In the genomic region with DNA sequence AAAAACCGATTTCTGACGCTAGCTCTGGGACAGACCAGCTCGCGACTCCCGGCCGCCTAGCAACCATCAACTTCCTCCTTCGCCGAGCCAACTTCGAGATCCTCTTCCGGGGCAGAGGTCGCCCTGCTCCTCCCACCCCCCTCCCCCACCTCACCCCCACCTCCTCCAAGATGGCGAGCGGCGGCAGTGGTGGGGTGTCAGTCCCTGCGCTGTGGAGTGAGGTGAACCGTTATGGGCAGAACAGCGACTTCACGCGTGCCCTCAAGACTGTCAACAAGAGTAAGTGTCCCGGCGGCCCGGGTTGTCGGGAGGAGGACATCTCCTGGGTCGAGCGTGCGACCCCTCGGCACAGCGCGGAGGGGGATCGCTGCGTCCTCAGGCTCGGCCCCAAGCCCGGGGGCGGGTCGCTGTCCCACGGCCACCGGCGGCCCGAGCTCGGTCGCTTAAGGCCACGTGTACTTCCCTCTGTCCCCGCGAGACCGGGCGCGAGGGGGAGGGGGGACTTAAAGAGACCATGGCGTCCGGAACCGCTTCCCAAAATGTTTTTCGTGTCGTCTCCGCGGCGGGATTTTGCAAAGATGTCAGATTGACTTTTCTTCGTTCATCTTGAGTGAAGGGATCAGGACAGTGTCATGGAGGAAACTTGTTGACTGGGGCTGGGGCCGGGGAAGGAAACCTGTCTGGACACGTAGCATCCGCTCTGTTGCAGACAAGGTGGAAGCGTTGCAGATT, we compare ENCODE assay signal across 8 mouse cellular contexts. TPM values are rescaled to one million over a fixed set of nuclear protein-coding genes. Genes with fewer than 3 reads are reported as not detected.
DNase-seq lines count a peak whose midpoint lies in the region; ATAC-seq lines count a peak whose summit lies in the region.

A gene (plus strand): TSS at position 130 of the 732 bp plus-strand sequence.

- peak within 1 kb of the TSS; percentile 99 for H3K4me3 ChIP-seq in megakaryocyte, embryonic 14.5 days (replicated peaks)

- peaks cover 25% of the 10 kb centered on the region for H3K4me1 ChIP-seq in megakaryocyte, embryonic 14.5 days

- DNase-seq in adrenal gland, adult 18-20 months (ENCODE audit: low spot score in 2 of 2) = peak; percentile 79 to 82
- DNase-seq in embryo, embryonic 10.5 days (ENCODE audit: low spot score) = peak; percentile 89
- peak; percentile 82 for DNase-seq in gastrocnemius, postnatal 25 days
- peak; percentile 38 to 73 for DNase-seq in left cerebral cortex, adult 9 months (ENCODE audit: low spot score in 2 of 2)
- DNase-seq in right cerebral cortex, adult 2 months (ENCODE audit: low spot score in 2 of 2) = peak; percentile 83 to 84
- DNase-seq in urinary bladder, postnatal 10 days (ENCODE audit: low spot score) = peak; percentile 54

- H3K36me3 ChIP-seq in megakaryocyte, embryonic 14.5 days (replicated peaks; ENCODE audit: low read length) = peaks cover 40% of the 10 kb centered on the region

- H3K27me3 ChIP-seq in megakaryocyte, embryonic 14.5 days (replicated peaks) = no peaks in the 10 kb centered on the region

- no peaks in the 10 kb centered on the region for H3K9me3 ChIP-seq in megakaryocyte, embryonic 14.5 days

- peak; percentile 89 for ATAC-seq in inflammation-experienced regulatory T-cells, adult 6 months

RNA-seq across cellular contexts. Expression of the gene that starts here (rescaled TPM):
- total RNA-seq in adrenal gland, adult 18-20 months (2021) = 100 to 1,000 TPM; 115 to 139 TPM
- 10 to 100 TPM; 51.3 to 53.1 TPM for total RNA-seq in gastrocnemius, postnatal 25 days (2021)
- polyA plus RNA-seq in inflammation-experienced regulatory T-cells, adult 6 months (2017; shearing (Covaris generic)) = 100 to 1,000 TPM; 121 to 153 (median 146) TPM
- 10.0 and 62.0 TPM in 2 replicates for polyA plus RNA-seq in megakaryocyte, embryonic 14.5 days (2012; ENCODE audit: insufficient read depth, low replicate concordance)

Comparison
In these comparisons a context has a peak if more than half of its experiments do, and no peak if none do; other contexts are left out.
1. Peak in every context shown above with its lines: DNase-seq, ATAC-seq and H3K4me3 ChIP-seq.